Mouse (Mus musculus): ENCODE results near the gene Sfxn3. TPM values are rescaled to one million over a fixed set of nuclear protein-coding genes. Genes with fewer than 3 reads are reported as not detected.

Sfxn3 gene
- 58.5 and 68.1 TPM in 2 replicates for polyA plus RNA-seq (2012; rRNA removed)

- DNase-seq (ENCODE audit: low read depth) = no peak
These were observed at the start of gene Sfxn3 for GRCm38 (mm10) chr19:45047417-45047934. TSS of gene Sfxn3 (plus strand) at chr19:45047503.

GRCm38 (mm10) chr19:44997786-44998185 lies 49.5 kb upstream of the Sfxn3 start:
- DNase-seq (ENCODE audit: low read depth) = no peak

- no peak for DNase-seq (ENCODE audit: low read depth)
These were observed 47.7 kb upstream of the Sfxn3 start for GRCm38 (mm10) chr19:44999647-45000046.

- DNase-seq (ENCODE audit: low read depth) = no peak
These were observed 45.0 kb upstream of the Sfxn3 start for GRCm38 (mm10) chr19:45002301-45002700.

- DNase-seq (ENCODE audit: low read depth) = no peak
These were observed 43.4 kb upstream of the Sfxn3 start for GRCm38 (mm10) chr19:45003740-45004516.

- DNase-seq (ENCODE audit: low read depth) = no peak
These were observed 41.9 kb upstream of the Sfxn3 start, which contains the start of gene Twnk for GRCm38 (mm10) chr19:45005444-45005843. TSS of gene Twnk (plus strand) at chr19:45005663.

GRCm38 (mm10) chr19:45005957-45006712 lies 41.2 kb upstream of the Sfxn3 start, which contains the start of gene Mrpl43:
TSS of gene Mrpl43 (minus strand) at chr19:45006442.
- no peak for DNase-seq (ENCODE audit: low read depth)

- DNase-seq (ENCODE audit: low read depth) = no peak
These were observed 40.3 kb upstream of the Sfxn3 start for GRCm38 (mm10) chr19:45007021-45007420.

- no peak for DNase-seq (ENCODE audit: low read depth)
These were observed 39.7 kb upstream of the Sfxn3 start for GRCm38 (mm10) chr19:45007425-45008191.

- DNase-seq (ENCODE audit: low read depth) = no peak
These were observed 36.7 kb upstream of the Sfxn3 start for GRCm38 (mm10) chr19:45010646-45011045.

GRCm38 (mm10) chr19:45012219-45012618 lies 35.1 kb upstream of the Sfxn3 start:
- DNase-seq (ENCODE audit: low read depth) = no peak

- no peak for DNase-seq (ENCODE audit: low read depth)
These were observed 34.7 kb upstream of the Sfxn3 start for GRCm38 (mm10) chr19:45012636-45013035.

- DNase-seq (ENCODE audit: low read depth) = no peak
These were observed 33.6 kb upstream of the Sfxn3 start for GRCm38 (mm10) chr19:45013581-45014225.

GRCm38 (mm10) chr19:45014335-45014971 lies 32.9 kb upstream of the Sfxn3 start, which contains the start of gene Lzts2:
TSS of gene Lzts2 (plus strand) at chr19:45014414.
- DNase-seq (ENCODE audit: low read depth) = no peak

- no peak for DNase-seq (ENCODE audit: low read depth)
These were observed 32.3 kb upstream of the Sfxn3 start for GRCm38 (mm10) chr19:45014981-45015402.

GRCm38 (mm10) chr19:45015518-45016281 lies 31.6 kb upstream of the Sfxn3 start:
- no peak for DNase-seq (ENCODE audit: low read depth)

- no peak for DNase-seq (ENCODE audit: low read depth)
These were observed 30.7 kb upstream of the Sfxn3 start for GRCm38 (mm10) chr19:45016341-45017215.

GRCm38 (mm10) chr19:45017216-45017771 lies 30.0 kb upstream of the Sfxn3 start:
- DNase-seq (ENCODE audit: low read depth) = no peak

- DNase-seq (ENCODE audit: low read depth) = no peak
These were observed 29.4 kb upstream of the Sfxn3 start for GRCm38 (mm10) chr19:45017909-45018308.

Measured in gonadal fat pad, adult 2 months (tissue).